ENCODE assay signal across 12 mouse cellular contexts in genomic region chr15:68430486-68430885, GRCm38 (mm10).
A peak's percentile ranks its signal among the peaks of the same experiment; 100 is the strongest.
DNase-seq lines count a peak whose midpoint lies in the region; ATAC-seq and TF ChIP-seq lines count a peak whose summit lies in the region.
"Had no signal": no experiment of that assay in that cellular context is flagged by ENCODE, and none has a peak within 500 bp of the region (broad histone marks: within the 10 kb centered on the region; RNA-seq: fewer than 3 reads in every experiment).

No protein-coding gene starts in this region.

- no peak overlapping the region for H3K9ac ChIP-seq in heart, postnatal 0 days (replicated peaks; ENCODE audit: low read depth, low read length)
- no peak overlapping the region for H3K9ac ChIP-seq in lung, postnatal 0 days (replicated peaks; ENCODE audit: low read depth)
- H3K9ac ChIP-seq: heart, embryonic 13.5 days; liver, embryonic 15.5 days had no signal

- no peak overlapping the region for H3K4me2 ChIP-seq in heart, postnatal 0 days (ENCODE audit: low read depth, low read length)
- no peak overlapping the region for H3K4me2 ChIP-seq in lung, postnatal 0 days (replicated peaks; ENCODE audit: low read depth, low read length)
- H3K4me2 ChIP-seq: heart, embryonic 13.5 days; liver, embryonic 15.5 days had no signal

- TF ChIP-seq EP300 in heart, postnatal 0 days (IDR thresholded peaks at IDR 0.05; ENCODE audit: low read depth), result no peak
- TF ChIP-seq EP300 in lung, postnatal 0 days (IDR thresholded peaks at IDR 0.05), result no peak

- H3K4me1 ChIP-seq in heart, postnatal 0 days (ENCODE audit: control insufficient read depth, insufficient read depth), result no peaks in the 10 kb centered on the region
- H3K4me1 ChIP-seq in heart, embryonic 10.5 days, result no peaks in the 10 kb centered on the region
- no peaks in the 10 kb centered on the region for H3K4me1 ChIP-seq in lung, postnatal 0 days (ENCODE audit: insufficient read depth, low read depth, low read length)
- H3K4me1 ChIP-seq in lung, adult 2 months (ENCODE audit: control insufficient read depth, insufficient read depth, low read length), result no peaks in the 10 kb centered on the region
- H3K4me1 ChIP-seq: heart, embryonic 13.5 days; liver, embryonic 15.5 days had no signal

- 42% methylated on average over 4 of the region's 4 CpGs for WGBS in heart, postnatal 0 days
- WGBS in heart, embryonic 10.5 days, result 59% methylated on average over 4 of the region's 4 CpGs
- WGBS in lung, postnatal 0 days, result 53% methylated on average over 4 of the region's 4 CpGs
- WGBS in lung, adult 2 months, result 56% methylated on average over 4 of the region's 4 CpGs

- H3K36me3 ChIP-seq in heart, postnatal 0 days (replicated peaks; ENCODE audit: control insufficient read depth, insufficient read depth, low read length), result no peaks in the 10 kb centered on the region
- H3K36me3 ChIP-seq in heart, embryonic 10.5 days, result no peaks in the 10 kb centered on the region
- H3K36me3 ChIP-seq in lung, postnatal 0 days (ENCODE audit: insufficient read depth, low read length), result no peaks in the 10 kb centered on the region
- H3K36me3 ChIP-seq: heart, embryonic 13.5 days; liver, embryonic 15.5 days had no signal

- DNase-seq in heart, postnatal 0 days (ENCODE audit: low spot score), result peak; percentile 17
- DNase-seq in heart, embryonic 10.5 days (ENCODE audit: low spot score), result no peak
- DNase-seq in lung, postnatal 0 days (ENCODE audit: low spot score), result peak; percentile 51
- DNase-seq in lung, adult 2 months, result no peak
- peak; percentile 37 for DNase-seq in adipocyte (ENCODE audit: low spot score)
- peak; percentile 48 for DNase-seq in mesoderm, embryonic 11.5 days (ENCODE audit: low read depth, low spot score)
- no peak for DNase-seq in T-cell, adult 2 months (ENCODE audit: low spot score)
- DNase-seq: kidney, adult 8-10 months; midbrain, embryonic 14.5 days had no signal

- H3K9me3 ChIP-seq in heart, postnatal 0 days (replicated peaks; ENCODE audit: control insufficient read depth, low read length), result no peaks in the 10 kb centered on the region
- no peaks in the 10 kb centered on the region for H3K9me3 ChIP-seq in heart, embryonic 10.5 days
- no peaks in the 10 kb centered on the region for H3K9me3 ChIP-seq in lung, postnatal 0 days (ENCODE audit: low read length)
- H3K9me3 ChIP-seq: heart, embryonic 13.5 days; liver, embryonic 15.5 days had no signal

- TF ChIP-seq POLR2A in lung, adult 2 months (IDR thresholded peaks at IDR 0.05; ENCODE audit: borderline replicate concordance, extremely low read depth, low read depth, low read length), result no peak

- H3K27me3 ChIP-seq in heart, postnatal 0 days (ENCODE audit: control insufficient read depth, insufficient read depth, low read length), result no peaks in the 10 kb centered on the region
- no peaks in the 10 kb centered on the region for H3K27me3 ChIP-seq in heart, embryonic 10.5 days (ENCODE audit: insufficient read depth, poor library complexity, severe bottlenecking)
- H3K27me3 ChIP-seq in lung, postnatal 0 days (replicated peaks; ENCODE audit: insufficient read depth, low read length), result no peaks in the 10 kb centered on the region
- H3K27me3 ChIP-seq: heart, embryonic 13.5 days; liver, embryonic 15.5 days had no signal

- no peak for ATAC-seq in heart, postnatal 0 days (ENCODE audit: insufficient read depth, low read depth)
- ATAC-seq in lung, postnatal 0 days, result no peak
- ATAC-seq in megakaryocyte-erythroid progenitor cell, adult 5-6 weeks (replicated peaks; ENCODE audit: low FRiP score, low TSS enrichment, poor library complexity, severe bottlenecking), result no peak

- no peak for TF ChIP-seq CTCF in heart, postnatal 0 days (IDR thresholded peaks at IDR 0.05; ENCODE audit: low read depth)
- no peak for TF ChIP-seq CTCF in lung, postnatal 0 days (IDR thresholded peaks at IDR 0.05)
- TF ChIP-seq CTCF in lung, adult 2 months (IDR thresholded peaks at IDR 0.05; ENCODE audit: insufficient read depth, low read length), result no peak

- H3K27ac ChIP-seq in heart, postnatal 0 days (ENCODE audit: low read depth), result no peak overlapping the region
- H3K27ac ChIP-seq in heart, embryonic 10.5 days, result no peak overlapping the region
- no peak overlapping the region for H3K27ac ChIP-seq in lung, postnatal 0 days (ENCODE audit: low read length)
- H3K27ac ChIP-seq: heart, embryonic 13.5 days; liver, embryonic 15.5 days had no signal

- no peak overlapping the region for H3K4me3 ChIP-seq in heart, postnatal 0 days (ENCODE audit: low read depth, low read length)
- H3K4me3 ChIP-seq in heart, embryonic 10.5 days, result no peak overlapping the region
- H3K4me3 ChIP-seq in lung, postnatal 0 days (ENCODE audit: low read depth, low read length), result no peak overlapping the region
- H3K4me3 ChIP-seq in lung, adult 2 months (replicated peaks; ENCODE audit: extremely low read depth, low read depth, low read length), result no peak overlapping the region
- H3K4me3 ChIP-seq: heart, embryonic 13.5 days; liver, embryonic 15.5 days had no signal

Comparison
In these comparisons a context has a peak if more than half of its experiments do, and no peak if none do; other contexts are left out.
1. DNase-seq: peak in heart, postnatal 0 days (single experiment), lung, postnatal 0 days (single experiment), adipocyte (single experiment) and mesoderm, embryonic 11.5 days (single experiment); none in heart, embryonic 10.5 days (single experiment), lung, adult 2 months (single experiment) and T-cell, adult 2 months (single experiment).